Mouse (Mus musculus) embryo, embryonic 11.5 days (tissue): ENCODE measurements around the gene Suds3.

ENCODE experiments used
- DNase-seq: peaks from one replicate; pipeline ENCODE4 v3.0.0-alpha.2; 2012; ENCODE audit warnings: low read depth, low spot score

The Suds3 gene

DNA sequence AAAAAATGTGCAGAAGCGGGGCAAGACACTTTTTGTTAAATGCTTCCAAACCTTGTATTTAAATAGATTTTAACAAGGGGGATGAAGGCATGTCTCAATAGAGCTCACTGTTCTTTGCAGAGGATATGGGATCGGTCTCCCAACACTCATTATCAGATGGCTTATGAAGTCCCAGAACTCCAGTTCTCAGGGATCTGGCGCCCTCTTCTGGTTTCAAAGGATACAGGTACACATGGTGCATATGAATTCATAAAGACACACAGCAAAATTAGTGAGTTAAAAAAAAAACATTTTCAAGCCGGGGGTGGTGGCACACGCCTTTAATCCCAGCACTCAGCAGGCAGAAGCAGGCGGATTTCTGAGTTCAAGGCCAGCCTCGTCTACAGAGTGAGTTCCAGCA, 2.6 kb downstream of the Suds3 start:
- DNase-seq: no peak

DNA sequence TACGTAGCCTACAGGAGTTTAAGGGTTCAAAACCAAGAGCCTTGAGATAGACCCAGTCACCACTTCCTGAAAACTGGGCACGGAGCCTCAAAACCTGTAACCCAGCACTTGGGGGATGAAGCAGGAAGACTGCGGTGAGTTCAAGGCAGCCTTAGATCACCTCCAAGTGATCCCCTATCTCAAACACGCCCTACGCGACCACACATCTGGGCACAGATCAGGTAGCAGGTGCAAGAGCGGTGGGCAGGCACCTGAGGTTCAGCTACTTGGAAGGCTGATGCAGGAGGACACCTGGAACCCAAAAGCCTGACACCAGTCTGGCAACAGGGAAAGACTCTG, 4.2 kb downstream of the Suds3 start:
- no peak for DNase-seq

- DNase-seq: no peak
Observed at GRCm38 (mm10) chr5:117111064-117111773, 4.7 kb downstream of the Suds3 start.

GRCm38 (mm10) chr5:117109522-117109921, 6.4 kb downstream of the Suds3 start:
- DNase-seq: no peak

DNA sequence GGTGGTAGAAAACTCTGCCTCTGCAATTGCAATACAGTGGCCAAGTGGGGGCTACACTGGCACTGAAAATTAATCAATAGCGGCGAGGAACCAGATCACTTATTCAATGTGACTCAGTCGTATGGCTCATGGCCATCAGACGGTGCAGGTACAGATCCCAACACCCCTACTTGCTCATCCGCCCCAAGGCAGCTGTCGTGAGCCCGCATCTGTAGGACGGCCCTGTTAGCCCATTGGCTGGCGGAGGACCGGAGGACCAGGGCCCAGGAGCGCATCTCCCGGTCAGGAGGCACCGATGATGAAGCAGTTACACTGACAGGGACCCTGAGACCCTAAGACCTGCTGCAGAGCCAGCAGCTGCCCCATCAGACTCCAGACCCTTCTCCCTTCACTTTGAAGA, 7.2 kb downstream of the Suds3 start:
- DNase-seq: no peak

DNA sequence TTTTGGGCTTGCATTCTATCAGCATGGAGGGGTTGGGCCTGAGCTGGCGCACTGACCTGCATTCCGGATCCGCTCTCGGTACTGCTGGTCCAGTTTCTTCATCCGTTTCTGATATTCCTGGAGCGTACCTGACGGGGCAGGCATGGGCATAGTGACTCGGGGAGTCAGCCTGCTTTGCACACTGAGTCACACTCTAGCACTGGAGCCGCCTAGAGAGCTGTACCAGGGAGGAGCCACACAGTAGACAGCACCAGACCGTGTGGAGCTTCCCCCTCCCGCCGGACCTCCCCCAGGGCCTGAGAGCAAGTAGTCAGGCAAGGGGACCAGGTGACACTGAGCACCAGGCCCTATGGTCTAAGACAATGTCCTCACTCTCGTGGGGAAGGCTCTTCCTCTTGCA, 7.6 kb downstream of the Suds3 start:
- no peak for DNase-seq

GRCm38 (mm10) chr5:117105761-117106160, 10.2 kb downstream of the Suds3 start:
- no peak for DNase-seq

GRCm38 (mm10) chr5:117104329-117104728, 11.6 kb downstream of the Suds3 start:
- no peak for DNase-seq

DNA sequence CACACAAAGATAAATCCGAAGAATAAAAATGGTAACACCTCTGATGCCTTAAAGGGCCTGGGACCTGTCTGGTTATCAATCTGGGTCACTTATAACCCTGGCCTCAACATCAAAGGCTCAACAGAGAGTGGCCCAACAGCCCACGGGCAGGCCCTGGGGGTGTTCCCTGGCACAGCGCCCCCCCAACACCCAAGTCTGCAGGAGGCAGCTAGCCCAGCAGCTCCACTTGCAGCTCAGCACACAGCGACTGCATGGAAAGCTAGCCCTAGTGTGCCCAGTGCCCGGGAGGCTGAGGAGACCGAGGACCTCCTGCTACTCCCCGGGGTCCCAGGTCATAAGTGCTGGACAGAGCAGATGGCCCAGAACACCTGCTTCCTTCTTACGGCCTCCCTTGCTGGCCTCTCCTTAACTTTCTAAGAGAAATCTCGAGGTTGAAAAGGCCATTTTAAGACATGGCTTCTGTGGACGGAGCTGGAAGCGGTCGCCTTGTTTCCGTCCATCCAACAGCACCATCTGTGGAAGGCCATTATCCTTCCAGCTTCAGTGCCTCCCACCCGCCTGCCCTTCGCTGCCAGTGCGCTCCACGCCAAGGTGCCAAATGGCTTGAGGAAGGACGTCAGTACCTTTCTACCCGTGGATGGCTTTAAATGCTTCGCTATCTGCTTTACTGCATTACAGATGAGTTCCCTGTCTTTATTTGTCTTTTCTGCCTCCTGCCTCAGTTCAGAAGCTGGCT, 12.6 kb downstream of the Suds3 start:
- DNase-seq: no peak

DNA sequence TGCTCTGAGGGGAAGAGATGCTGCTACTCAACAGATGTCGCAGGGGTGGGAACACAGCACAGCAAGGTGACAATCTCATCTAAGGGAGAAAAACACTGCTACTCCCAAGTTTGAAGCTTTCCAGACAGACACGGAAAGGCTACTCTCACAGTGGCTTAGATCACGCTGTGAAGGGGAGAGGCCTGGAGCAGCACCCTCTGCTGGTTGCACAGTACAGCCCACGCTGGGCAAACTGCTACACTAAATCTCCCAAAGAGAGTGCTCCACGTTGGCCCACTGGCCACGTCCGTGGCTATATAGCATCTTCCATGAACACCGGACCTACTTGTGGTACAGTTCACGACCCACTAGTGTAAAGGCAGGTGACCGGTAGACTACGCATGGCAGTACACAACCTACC, 16.2 kb downstream of the Suds3 start:
- DNase-seq: no peak

DNA sequence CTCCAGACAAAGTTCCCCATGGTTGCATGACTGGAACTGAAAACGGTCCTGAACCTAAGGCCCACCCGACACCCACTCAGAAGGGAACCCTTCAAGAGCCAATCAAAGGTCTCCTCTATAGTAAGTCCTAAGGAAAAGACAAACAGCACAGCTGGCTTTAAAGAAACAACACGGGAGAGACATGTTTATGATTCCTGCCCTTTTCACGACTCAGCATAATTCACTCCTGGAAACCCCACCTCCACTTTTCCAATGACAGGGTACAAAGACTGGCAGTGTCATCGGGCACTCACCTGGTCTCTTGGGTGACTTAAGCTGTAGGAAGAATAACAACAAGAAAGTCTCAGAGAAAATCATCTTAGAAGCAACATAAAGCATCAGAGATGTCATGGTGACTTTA, 16.9 kb downstream of the Suds3 start:
- DNase-seq: no peak

DNA sequence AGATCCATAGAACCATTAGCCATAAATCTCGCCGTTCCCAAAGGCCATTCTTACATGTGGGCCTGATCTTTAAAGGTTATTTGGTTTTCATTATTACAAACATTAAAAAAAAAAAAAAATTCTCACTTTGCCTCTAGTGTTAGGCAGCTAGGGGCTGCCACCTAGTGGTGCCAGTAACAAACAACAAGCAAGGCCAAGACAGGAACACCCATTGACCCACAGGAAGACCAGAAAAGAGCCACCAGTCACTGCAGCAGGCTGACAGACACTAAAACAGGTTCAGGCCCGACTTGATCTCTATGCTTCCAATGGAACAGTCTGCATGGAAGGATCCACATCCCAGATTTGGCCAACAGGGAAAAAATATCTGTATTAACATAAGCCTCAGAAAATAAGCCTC, 19.2 kb downstream of the Suds3 start:
- DNase-seq: no peak

DNA sequence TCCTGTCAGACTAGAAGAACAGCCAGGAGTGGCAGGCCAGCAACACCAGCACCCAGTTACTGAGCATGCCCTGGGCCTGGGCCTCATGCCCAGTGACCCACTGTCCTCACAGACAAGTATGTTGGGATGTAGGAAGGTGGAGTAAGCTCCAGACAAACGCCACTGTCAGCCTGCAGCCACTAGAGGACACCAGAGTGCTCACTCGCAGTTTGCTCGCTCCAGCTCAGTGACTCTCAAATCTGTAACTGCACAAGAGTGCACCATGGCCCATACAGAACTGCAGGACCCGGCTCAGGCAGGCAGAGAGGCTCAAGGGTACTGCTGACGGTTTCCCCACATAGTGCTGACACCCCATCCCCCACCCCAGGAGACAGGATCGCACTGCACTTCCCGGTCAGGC, 21.5 kb downstream of the Suds3 start:
- peak; percentile 48 for DNase-seq

- DNase-seq: no peak
Observed at GRCm38 (mm10) chr5:117089786-117090185, 26.1 kb downstream of the Suds3 start.

DNA sequence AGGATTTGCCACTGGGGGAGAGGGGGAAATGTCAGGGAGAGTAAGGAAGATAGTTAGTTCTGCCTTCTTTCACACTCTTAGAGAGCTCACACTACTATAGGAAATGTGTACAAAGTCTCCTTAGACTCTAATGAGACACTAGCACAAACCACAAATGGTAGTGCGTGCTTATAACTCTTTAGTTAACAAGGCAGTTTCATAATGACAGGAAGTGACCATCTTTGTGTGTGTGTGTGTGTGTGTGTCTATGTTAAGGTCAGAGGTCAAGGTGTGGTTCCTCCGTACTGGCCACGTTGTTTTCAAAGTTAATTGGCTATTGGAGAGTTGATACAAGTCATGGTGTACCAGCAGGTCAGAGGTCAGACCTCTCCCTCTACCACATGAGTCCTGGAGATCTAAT, 26.8 kb downstream of the Suds3 start:
- DNase-seq: no peak

DNA sequence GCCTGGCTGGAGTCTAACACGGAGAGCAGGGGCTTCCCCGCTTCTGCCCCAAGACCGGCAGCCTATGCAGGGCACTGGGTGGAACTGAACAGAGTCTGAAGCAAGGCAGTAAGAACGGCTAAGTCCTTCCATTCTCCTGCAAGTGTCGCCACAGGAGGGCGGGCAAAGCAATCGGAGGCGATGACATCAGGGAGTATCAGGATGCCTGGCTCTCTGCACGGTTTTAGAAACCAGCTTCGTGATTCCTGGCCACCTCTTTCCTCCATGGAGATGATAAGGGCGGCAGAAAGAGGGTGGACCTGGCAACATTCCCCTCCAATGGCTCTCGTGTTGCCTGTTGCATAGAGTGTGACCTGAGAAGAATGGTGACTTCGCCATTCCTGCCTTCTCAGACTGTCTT, 28.2 kb downstream of the Suds3 start:
- DNase-seq: no peak

DNA sequence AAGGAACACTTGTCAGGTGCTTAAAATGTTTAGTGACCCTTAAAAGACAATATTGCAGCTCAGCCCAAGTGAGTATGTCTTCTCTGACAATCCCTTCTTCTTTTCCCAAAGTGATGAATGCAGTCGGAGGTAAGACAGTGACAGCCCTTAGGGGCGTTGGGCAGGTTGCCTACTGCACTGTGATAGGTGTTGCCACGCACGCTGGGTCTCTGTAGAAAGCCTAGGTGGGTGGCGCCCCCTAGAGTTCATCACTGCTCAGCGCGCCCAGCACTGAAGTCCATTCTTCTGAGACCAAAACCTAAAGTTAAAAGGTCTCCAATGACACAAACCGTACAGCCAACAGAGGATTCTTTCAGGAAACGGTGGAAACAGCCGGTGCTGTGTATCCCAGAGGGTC, 46.4 kb downstream of the Suds3 start:
- peak; percentile 14 for DNase-seq

- DNase-seq: peak; percentile 22
Observed at GRCm38 (mm10) chr5:117068808-117069497, 47.0 kb downstream of the Suds3 start.

DNA sequence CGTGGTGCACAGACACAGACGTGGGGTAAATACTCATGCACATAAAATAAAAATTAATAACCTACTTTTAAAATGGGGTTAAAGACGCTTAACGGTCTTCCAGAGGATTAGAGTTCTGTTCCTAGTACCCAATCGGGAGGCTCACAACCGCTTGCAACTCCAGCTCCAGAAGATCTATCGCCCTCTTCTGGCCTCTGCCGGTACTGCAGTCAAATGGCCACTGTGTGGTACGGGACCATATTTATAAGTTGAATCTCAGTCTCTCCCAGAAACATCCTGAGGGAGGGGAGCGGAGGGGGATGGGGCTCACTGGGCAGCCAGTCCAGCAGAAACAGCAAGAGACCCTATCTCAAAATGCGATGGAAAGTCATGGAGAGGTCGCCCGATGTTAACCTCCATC, 47.7 kb downstream of the Suds3 start:
- no peak for DNase-seq

- DNase-seq: no peak
Observed at GRCm38 (mm10) chr5:117061251-117061650, 54.7 kb downstream of the Suds3 start.

GRCm38 (mm10) chr5:117060484-117061130, 55.3 kb downstream of the Suds3 start:
- no peak for DNase-seq

DNA sequence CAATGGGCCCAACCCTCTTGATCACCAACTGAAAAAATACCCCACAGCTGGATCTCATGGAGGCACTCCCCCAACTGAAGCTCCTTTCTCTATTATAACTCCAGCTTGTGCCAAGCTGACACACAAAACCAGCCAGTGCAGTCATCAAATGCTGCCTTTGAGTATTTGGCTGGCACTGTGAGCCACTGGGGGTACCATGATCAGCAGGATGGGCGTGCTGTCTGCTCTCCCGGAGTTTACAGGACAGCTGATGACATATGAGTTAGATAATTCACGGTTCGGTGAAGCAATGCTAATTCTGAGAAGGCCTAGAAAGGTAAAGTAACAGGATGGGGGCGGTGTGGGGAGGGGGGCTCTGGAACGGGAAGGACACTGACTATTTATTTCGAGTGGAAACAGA, 66.0 kb downstream of the Suds3 start:
- DNase-seq: no peak
